Mouse (Mus musculus) limb, embryonic 11.5 days (tissue): ENCODE measurements at regions not wholly inside any gene's neighbourhood (a gene's known extent, or its start where the extent isn't known, plus 50 kb on each side); places are given as distances from the start of the nearest gene placed in this dataset.

Source experiments
- ATAC-seq: fragments of 200-750 bp; cut with Nextera tagmentation; 2 replicates; pipeline ENCODE4 v1.8.0; 2017; ENCODE audit warnings: low read depth; ENCODE audit not compliant: insufficient number of reproducible peaks, low FRiP score, low TSS enrichment
- DNase-seq: peaks from one replicate; pipeline ENCODE4 v3.0.0-alpha.2; 2015; ENCODE audit warnings: low spot score
- H3K27ac ChIP-seq: fragments of 300-500 bp; sonication (generic); replicated peaks from 2 replicates; pipeline ENCODE4 v1.5.1; 2014; ENCODE audit warnings: low read depth, mild to moderate bottlenecking, low read length
- H3K27me3 ChIP-seq: fragments of 300-500 bp; sonication (generic); 2 replicates; pipeline ENCODE4 v1.6.1; 2014; ENCODE audit warnings: mild to moderate bottlenecking, low read length, mixed read lengths; ENCODE audit not compliant: control insufficient read depth, insufficient read depth
- H3K36me3 ChIP-seq: fragments of 300-500 bp; sonication (generic); 2 replicates; pipeline ENCODE4 v1.6.1; 2014; ENCODE audit warnings: mild to moderate bottlenecking, low read length, moderate library complexity, mixed read lengths; ENCODE audit not compliant: control insufficient read depth, insufficient read depth
- H3K4me1 ChIP-seq: fragments of 300-500 bp; sonication (generic); 2 replicates; pipeline ENCODE4 v1.6.1; 2014; ENCODE audit warnings: low read length, mixed read lengths; ENCODE audit not compliant: control insufficient read depth, insufficient read depth
- H3K4me2 ChIP-seq: fragments of 300-500 bp; sonication (generic); 2 replicates; pipeline ENCODE4 v1.6.1; 2014; ENCODE audit warnings: low read depth, mild to moderate bottlenecking, moderate library complexity; ENCODE audit not compliant: severe bottlenecking
- H3K4me3 ChIP-seq: fragments of 300-500 bp; sonication (generic); 2 replicates; pipeline ENCODE4 v1.5.1; 2014; ENCODE audit warnings: low read depth, low read length
- H3K9ac ChIP-seq: fragments of 300-500 bp; sonication (generic); 2 replicates; pipeline ENCODE4 v1.6.1; 2014; ENCODE audit warnings: mild to moderate bottlenecking, low read length
- H3K9me3 ChIP-seq: fragments of 300-500 bp; sonication (generic); 2 replicates; pipeline ENCODE4 v1.6.1; 2016; ENCODE audit warnings: low read length; ENCODE audit not compliant: control insufficient read depth
- WGBS: fragments of 180-500 bp; shearing (Covaris S2); extraction: QIAGEN DNeasy Blood & Tissue Kit; methylation state at CpG from one replicate; pipeline ENCODE4 v1.1.7; 2014; 5-methylcytosine and 5-hydroxymethylcytosine counted together

DNA sequence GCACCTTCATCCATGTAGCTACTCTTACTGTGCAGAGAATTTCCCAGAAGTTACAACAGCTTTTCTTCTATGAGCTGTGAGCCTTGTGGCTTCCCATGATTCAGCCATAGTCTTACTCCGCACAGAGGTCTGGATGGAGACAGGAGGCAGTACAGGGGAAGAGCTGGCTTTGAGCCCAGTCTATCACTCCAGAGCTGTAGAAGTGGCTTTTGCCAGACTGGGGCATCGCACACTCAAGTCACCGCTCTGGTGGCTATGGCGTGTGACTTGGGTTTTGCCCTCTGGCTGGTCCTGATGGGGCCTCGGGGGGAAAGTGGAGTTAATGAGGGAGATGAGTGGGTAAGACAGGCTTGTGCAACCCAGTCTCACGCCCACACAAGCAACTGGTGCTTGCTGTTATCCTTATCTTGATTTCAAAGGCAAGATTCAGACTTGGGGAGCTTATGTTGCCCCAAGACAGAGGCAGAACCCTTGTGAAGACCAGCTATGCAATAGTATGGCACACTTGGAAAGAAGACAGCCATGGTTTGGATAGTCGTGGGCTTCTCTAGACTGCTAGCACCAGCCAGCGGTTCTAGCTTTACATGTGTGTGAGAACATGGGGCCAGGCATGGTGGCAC is 81.7 kb upstream of the Zfp217 start:
- Histone ChIP-seq H3K9ac (no peak overlapping the region), H3K4me3 (no peak overlapping the region), H3K4me2 (no peak overlapping the region), H3K27ac (no peak overlapping the region), H3K4me1 (no peaks in the 10 kb centered on the region), H3K36me3 (no peaks in the 10 kb centered on the region), H3K27me3 (no peaks in the 10 kb centered on the region), H3K9me3 (no peaks in the 10 kb centered on the region)
- DNase-seq (no peak), ATAC-seq (no peak)
- WGBS = 90% methylated on average over 8 of the region's 8 CpGs

DNA sequence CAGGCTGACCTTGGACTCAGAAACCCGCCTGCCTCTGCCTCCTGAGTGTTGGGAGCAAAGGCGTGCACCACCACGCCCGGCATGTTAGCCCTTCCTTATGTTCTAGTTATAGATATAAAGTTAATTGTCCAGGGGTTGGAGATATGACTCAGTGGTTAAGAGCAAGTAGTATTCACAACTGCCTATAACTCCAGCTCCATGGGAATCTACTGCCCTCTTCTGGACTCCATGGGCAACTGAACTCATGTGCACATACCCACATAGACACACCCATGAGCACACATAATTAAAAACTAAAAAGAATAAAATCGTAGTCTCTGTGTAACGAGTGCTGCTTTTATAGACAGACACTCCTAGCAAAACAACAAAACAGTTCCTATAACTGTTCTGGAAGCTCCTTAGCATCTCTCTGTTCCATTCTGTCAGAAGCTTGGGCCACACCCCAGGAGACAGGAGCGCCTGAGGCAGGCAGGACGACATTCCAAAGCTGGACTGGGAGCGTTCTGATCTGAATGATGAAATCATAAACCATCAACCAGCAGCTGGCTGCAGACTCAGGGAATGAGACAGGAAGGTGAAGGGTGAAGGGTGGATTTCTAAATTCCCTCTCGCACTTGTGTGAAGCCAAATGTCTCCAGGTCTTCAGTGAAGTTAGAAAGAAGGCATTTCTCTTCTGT is 80.6 kb upstream of the Zfp217 start:
- H3K9ac ChIP-seq = no peak overlapping the region
- no peak overlapping the region for H3K4me3 ChIP-seq
- no peak overlapping the region for H3K27ac ChIP-seq
- no peaks in the 10 kb centered on the region for H3K27me3 ChIP-seq
- H3K9me3 ChIP-seq = no peaks in the 10 kb centered on the region
- ATAC-seq (no peak), DNase-seq (no peak)
- no peaks in the 10 kb centered on the region for H3K4me1 ChIP-seq
- no peaks in the 10 kb centered on the region for H3K36me3 ChIP-seq
- no peak overlapping the region for H3K4me2 ChIP-seq
- WGBS = 91% methylated on average over 10 of the region's 10 CpGs

DNA sequence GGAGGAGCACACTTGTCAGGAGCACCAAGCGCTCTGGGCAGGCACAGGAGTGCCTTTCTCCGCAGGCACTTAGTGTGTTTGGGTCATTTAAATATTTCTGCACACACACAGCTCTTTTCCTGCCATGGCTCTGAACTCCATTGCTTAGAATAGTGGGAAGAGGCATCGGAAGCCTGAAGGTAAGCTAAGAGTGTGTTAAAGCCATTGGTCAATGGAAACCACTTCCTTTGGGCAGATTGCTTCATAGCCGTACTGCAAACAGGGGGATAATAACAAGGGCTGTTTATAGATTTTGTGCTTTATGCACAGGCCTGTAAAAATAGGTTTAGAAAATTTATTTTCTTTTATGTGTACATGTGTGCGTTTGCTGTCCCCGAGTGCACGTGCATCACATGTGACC is 76.0 kb upstream of the Zfp217 start:
- Histone ChIP-seq H3K27ac (no peak overlapping the region), H3K27me3 (no peaks in the 10 kb centered on the region), H3K4me1 (peaks cover 19% of the 10 kb centered on the region), H3K9ac (no peak overlapping the region), H3K4me3 (no peak overlapping the region), H3K9me3 (no peaks in the 10 kb centered on the region), H3K4me2 (no peak overlapping the region), H3K36me3 (no peaks in the 10 kb centered on the region)
- ATAC-seq = no peak
- WGBS = 83% methylated on average over 7 of the region's 7 CpGs
- DNase-seq = no peak

DNA sequence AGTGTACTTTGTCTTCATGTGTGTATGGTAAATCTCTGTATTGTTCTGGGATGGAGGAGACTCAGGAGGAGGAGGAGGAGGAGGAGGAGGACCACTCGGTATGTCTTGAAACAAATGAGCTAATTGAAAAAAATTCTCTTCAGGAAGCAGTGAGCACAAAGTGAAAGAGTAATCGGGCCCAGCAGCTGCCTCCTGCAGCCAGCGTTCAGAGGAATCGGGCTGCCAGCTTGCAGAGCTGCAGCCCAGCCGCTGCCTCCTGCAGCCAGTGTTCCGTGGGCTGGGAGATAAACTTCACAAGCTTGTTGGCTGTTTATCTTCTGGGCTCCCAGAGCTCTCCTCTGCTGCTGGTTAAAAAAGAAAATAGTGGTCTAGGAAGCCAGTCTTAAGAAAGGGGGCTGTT is 74.9 kb upstream of the Zfp217 start:
- WGBS = 6% methylated on average over 6 of the region's 6 CpGs
- Histone ChIP-seq H3K27me3 (no peaks in the 10 kb centered on the region), H3K4me1 (peaks cover 23% of the 10 kb centered on the region), H3K36me3 (no peaks in the 10 kb centered on the region), H3K27ac (no peak overlapping the region), H3K9ac (no peak overlapping the region), H3K4me2 (peak overlapping the region; percentile 3; the same call in 1 of the 2 replicates), H3K9me3 (no peaks in the 10 kb centered on the region), H3K4me3 (no peak overlapping the region)
- DNase-seq (peak; percentile 44), ATAC-seq (no peak)

DNA sequence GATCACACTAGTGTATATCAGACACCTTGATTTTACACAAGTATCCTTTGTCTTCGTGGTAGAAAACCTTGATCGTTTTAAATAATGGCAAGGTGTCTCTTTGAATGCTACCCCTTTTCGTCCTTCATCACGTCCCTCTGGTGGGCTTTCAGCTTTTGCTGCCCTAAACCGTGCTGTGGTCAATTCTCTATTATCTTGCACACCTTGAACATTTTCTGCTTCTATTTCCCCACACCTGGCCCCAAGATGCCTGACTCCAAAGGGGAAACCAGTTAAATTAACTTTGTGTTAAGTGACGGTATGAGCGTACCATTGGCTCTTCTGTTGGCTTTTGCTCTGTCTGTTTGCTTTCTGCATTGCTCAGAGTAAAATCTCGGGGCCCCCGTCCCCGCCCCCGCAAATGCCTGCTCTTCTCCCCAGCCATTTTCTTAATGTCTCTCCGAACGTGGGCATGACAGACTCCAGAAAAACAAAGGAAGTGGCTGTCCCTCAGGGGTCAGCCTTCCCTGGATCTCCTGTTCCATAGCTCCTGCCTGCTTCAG is 74.2 kb upstream of the Zfp217 start:
- no peak for DNase-seq
- ATAC-seq = no peak
- WGBS = 16% methylated on average over 13 of the region's 13 CpGs
- Histone ChIP-seq H3K36me3 (no peaks in the 10 kb centered on the region), H3K4me2 (peak overlapping the region; percentile 21; the same call in 1 of the 2 replicates), H3K4me3 (no peak overlapping the region), H3K27me3 (no peaks in the 10 kb centered on the region), H3K27ac (no peak overlapping the region), H3K9me3 (no peaks in the 10 kb centered on the region), H3K4me1 (peaks cover 23% of the 10 kb centered on the region), H3K9ac (0 out of 2 replicates have a peak overlapping the region, but pooled peaks have one; percentile 19)

DNA sequence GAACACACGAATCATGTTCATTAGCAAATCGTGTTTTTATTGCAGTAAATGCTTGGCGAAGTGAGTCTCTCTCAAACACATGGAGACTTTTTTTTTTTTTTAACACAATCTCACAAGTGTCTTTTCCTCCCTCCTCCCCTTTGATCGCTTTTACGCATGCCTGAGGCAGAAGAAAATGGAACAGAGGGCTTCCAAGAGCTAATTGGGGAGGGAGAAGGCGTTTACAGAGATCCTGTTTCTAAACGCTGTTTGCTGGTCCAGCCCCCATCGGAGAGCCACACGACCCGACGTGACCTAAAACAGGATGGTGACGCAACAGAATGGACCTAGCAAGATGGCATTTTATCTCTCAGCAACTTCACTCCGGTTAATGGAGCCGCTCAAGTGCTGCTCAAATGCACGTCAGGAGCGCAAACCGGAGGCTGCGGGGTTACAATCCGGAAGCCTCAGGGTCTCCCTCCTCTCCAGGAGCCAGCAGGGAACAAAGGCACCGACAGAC is 73.0 kb upstream of the Zfp217 start:
- Histone ChIP-seq H3K36me3 (no peaks in the 10 kb centered on the region), H3K9ac (no peak overlapping the region), H3K27me3 (no peaks in the 10 kb centered on the region), H3K4me2 (peak overlapping the region; percentile 74), H3K4me3 (peak overlapping the region; percentile 22; the same call in 1 of the 2 replicates), H3K4me1 (peaks cover 23% of the 10 kb centered on the region), H3K9me3 (no peaks in the 10 kb centered on the region), H3K27ac (0 out of 2 replicates have a peak overlapping the region, but pooled peaks have one; percentile 16)
- DNase-seq = peak; percentile 70
- ATAC-seq = no peak
- under 1% methylated on average over 20 of the region's 20 CpGs for WGBS

DNA sequence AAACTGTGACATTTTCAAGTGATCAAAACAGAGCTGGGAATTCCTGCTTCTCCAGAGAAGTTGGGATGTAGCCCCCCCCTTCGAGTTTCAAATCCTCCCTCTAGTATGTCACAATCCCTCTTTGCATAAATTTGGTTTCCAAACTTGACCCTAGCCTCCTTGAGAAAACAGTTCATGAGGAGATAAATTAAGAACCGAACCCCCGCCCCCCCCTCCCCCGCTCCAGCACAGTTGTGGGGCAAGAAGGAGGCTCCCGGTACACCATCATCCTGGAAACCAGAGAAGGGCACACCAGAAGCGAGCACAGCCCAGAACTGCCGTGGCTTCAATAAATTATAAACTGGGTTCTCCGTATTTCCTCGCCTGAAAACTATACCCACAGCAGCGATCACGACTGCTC is 72.5 kb upstream of the Zfp217 start:
- H3K4me2 ChIP-seq = peak overlapping the region; percentile 74

DNA sequence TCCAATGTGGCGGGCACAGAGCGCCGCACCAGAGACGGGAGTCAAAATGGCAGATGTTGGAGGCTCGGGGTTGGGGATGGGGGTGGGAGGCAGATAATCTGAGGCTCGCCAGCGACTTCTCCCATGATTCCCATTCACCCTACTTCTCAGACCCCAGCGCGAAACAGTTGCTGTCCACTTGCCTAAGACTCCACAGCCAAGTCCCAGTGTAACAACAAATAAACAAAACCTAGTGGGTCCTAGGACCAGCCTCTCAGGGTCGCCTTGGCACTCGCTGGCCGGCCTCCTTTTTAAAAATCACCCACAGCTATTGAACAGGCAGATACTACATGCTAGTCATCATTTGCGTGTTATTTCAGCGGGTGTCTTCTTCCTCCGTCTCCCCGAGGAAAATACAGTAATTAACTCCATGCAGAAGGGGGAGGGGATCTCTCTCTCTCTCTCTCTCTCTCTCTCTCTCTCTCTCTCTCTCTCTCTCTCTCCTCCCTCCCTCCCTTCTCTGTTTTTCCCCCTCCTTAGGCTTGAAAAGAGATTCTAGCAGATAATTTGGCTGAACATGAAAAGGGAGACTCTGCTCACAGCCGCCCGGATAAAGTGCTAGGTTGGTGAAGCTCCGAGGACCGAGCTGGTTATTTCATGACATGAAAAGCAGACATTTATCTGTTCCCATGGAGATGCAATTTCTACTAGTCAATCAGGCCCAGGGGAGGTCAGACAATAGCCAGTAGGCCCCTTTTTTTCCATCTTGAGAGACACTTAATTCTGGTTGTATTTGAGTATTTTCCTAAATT is 71.9 kb upstream of the Zfp217 start:
- Histone ChIP-seq H3K4me3 (peak overlapping the region; percentile 25), H3K9ac (peak overlapping the region; percentile 54), H3K27ac (peak overlapping the region; percentile 18; the same call in 1 of the 2 replicates), H3K36me3 (no peaks in the 10 kb centered on the region), H3K4me2 (peak overlapping the region; percentile 74), H3K27me3 (no peaks in the 10 kb centered on the region), H3K4me1 (peaks cover 23% of the 10 kb centered on the region), H3K9me3 (no peaks in the 10 kb centered on the region)
- WGBS = under 1% methylated on average over 20 of the region's 20 CpGs
- peak; percentile 55 for DNase-seq
- ATAC-seq = no peak

More for the DNA sequence above, 72.5 kb upstream of the Zfp217 start:
- Histone ChIP-seq H3K27me3 (no peaks in the 10 kb centered on the region), H3K36me3 (no peaks in the 10 kb centered on the region), H3K9ac (no peak overlapping the region), H3K27ac (no peak overlapping the region), H3K9me3 (no peaks in the 10 kb centered on the region), H3K4me3 (0 out of 2 replicates have a peak overlapping the region, but pooled peaks have one; percentile 22), H3K4me1 (peaks cover 23% of the 10 kb centered on the region)
- ATAC-seq (no peak), DNase-seq (no peak)
- 1% methylated on average over 11 of the region's 11 CpGs for WGBS
